Mouse (Mus musculus): ENCODE data around the gene Atp6v1fnb.

- TF ChIP-seq CTCF (IDR thresholded peaks at IDR 0.05; ENCODE audit: low read depth, low read length) (no peak), GATA2 (IDR thresholded peaks at IDR 0.05; ENCODE audit: borderline replicate concordance, low read depth, low read length) (no peak), TAL1 (conservative IDR thresholded peaks at IDR 0.05; ENCODE audit: low read depth, low read length) (no peak), GATA1 (IDR thresholded peaks at IDR 0.05; ENCODE audit: borderline replicate concordance, low read length) (no peak), POLR2AphosphoS5 (IDR thresholded peaks at IDR 0.05; ENCODE audit: insufficient replicate concordance, low read depth, low read length) (no peak)
These were observed 46.1 kb upstream of the Atp6v1fnb start for GRCm38 (mm10) chr6:29425118-29425517.
